Mouse (Mus musculus) hindbrain, embryonic 15.5 days (tissue): ENCODE data around the gene Mthfd1l. TPM values are rescaled to one million over a fixed set of nuclear protein-coding genes. Genes with fewer than 3 reads are reported as not detected.
A peak's percentile ranks its signal among the peaks of the same experiment; 100 is the strongest.

Experiments used
- ATAC-seq: fragments of 200-750 bp; cut with Nextera tagmentation; 2 replicates; pipeline ENCODE4 v1.8.0; 2017; ENCODE audit warnings: low read depth, moderate number of reproducible peaks, moderate TSS enrichment; ENCODE audit not compliant: low FRiP score
- H3K27ac ChIP-seq: fragments of 300-500 bp; sonication (generic); replicated peaks from 2 replicates; pipeline ENCODE4 v1.5.1; 2015; ENCODE audit warnings: mild to moderate bottlenecking, inconsistent platforms
- H3K27me3 ChIP-seq: fragments of 300-500 bp; sonication (generic); 2 replicates; pipeline ENCODE4 v1.6.1; 2015; ENCODE audit warnings: control low read depth, inconsistent platforms
- H3K36me3 ChIP-seq: fragments of 300-500 bp; sonication (generic); 2 replicates; pipeline ENCODE4 v1.6.1; 2015; ENCODE audit warnings: control low read depth, inconsistent platforms
- H3K4me1 ChIP-seq: fragments of 300-500 bp; sonication (generic); replicated peaks from 2 replicates; pipeline ENCODE4 v1.6.1; 2015; ENCODE audit warnings: control low read depth, inconsistent platforms
- H3K4me2 ChIP-seq: fragments of 300-500 bp; sonication (generic); 2 replicates; pipeline ENCODE4 v1.6.1; 2015; ENCODE audit warnings: moderate library complexity, mild to moderate bottlenecking, inconsistent platforms
- H3K4me3 ChIP-seq: fragments of 300-500 bp; sonication (generic); 2 replicates; pipeline ENCODE4 v1.5.1; 2015; ENCODE audit warnings: mild to moderate bottlenecking, inconsistent platforms
- H3K9ac ChIP-seq: fragments of 300-500 bp; sonication (generic); 2 replicates; pipeline ENCODE4 v1.6.1; 2015; ENCODE audit warnings: inconsistent platforms
- H3K9me3 ChIP-seq: fragments of 300-500 bp; sonication (generic); 2 replicates; pipeline ENCODE4 v1.6.1; 2016; ENCODE audit warnings: control low read depth, inconsistent platforms
- WGBS: fragments of 180-500 bp; shearing (Covaris S2); methylation state at CpG from one replicate; pipeline ENCODE4 v1.1.7; 2015; 5-methylcytosine and 5-hydroxymethylcytosine counted together
- polyA plus RNA-seq: library from polyadenylated mRNA; unstranded; fragments of >200 nt; fragmentation: Nextera tagmentation; extraction: Ambion mirVana; gene quantifications from 2 replicates; pipeline ENCODE4 v1.2.1, GENCODE M21; 2015

Mthfd1l gene
- polyA plus RNA-seq, 1 experiment from 2014 or later = 6.1 TPM

DNA sequence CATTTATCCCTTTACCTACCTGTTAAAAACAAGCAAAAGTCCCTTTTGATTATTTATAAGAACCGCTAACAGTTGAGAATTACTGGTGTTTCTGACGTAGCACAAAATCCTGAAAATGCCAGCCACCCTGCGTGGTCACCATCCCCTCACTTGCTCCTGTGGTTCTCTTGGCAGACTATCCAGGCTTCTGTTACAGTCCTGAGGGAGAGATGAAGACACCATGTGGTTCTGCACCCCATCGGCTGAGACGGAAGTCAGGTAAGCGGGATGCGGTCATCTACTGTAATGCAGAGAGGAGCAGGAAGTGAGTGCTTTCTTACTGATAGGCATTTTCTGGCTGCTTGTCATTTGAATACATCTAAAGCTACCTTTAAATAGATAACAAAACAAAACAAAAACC, 25.6 kb upstream of the Mthfd1l start:
- 93% methylated on average over 7 of the region's 7 CpGs for WGBS
- H3K4me1 ChIP-seq = no peaks in the 10 kb centered on the region
- no peaks in the 10 kb centered on the region for H3K27me3 ChIP-seq
- no peak overlapping the region for H3K4me3 ChIP-seq
- no peak overlapping the region for H3K4me2 ChIP-seq
- no peak overlapping the region for H3K9ac ChIP-seq
- no peak for ATAC-seq
- no peaks in the 10 kb centered on the region for H3K9me3 ChIP-seq
- no peaks in the 10 kb centered on the region for H3K36me3 ChIP-seq
- H3K27ac ChIP-seq = no peak overlapping the region

DNA sequence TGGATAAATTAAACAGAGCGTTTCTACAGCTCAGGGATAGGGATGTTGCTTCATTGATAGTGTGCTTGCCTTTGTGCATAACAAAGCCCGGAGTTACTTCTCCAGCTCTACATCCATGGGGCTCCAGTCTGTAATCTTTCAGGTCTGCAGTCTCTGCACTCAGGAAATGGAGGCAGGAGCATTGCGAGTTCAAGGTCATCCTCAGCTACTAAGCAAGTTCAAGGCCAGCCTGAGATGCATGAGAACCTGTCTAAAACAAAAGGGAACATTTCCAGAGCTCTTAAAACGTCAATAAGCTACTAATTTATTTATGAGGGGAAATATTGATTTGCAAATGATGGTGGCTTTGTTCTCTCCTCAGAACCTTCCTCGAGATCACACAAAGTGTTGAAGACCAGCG, 23.6 kb upstream of the Mthfd1l start:
- ATAC-seq = no peak
- H3K9me3 ChIP-seq = no peaks in the 10 kb centered on the region
- no peaks in the 10 kb centered on the region for H3K27me3 ChIP-seq
- no peak overlapping the region for H3K27ac ChIP-seq
- H3K4me2 ChIP-seq = no peak overlapping the region
- H3K4me1 ChIP-seq = no peaks in the 10 kb centered on the region
- H3K4me3 ChIP-seq = no peak overlapping the region
- no peaks in the 10 kb centered on the region for H3K36me3 ChIP-seq
- H3K9ac ChIP-seq = no peak overlapping the region
- WGBS = 89% methylated on average over 6 of the region's 6 CpGs

DNA sequence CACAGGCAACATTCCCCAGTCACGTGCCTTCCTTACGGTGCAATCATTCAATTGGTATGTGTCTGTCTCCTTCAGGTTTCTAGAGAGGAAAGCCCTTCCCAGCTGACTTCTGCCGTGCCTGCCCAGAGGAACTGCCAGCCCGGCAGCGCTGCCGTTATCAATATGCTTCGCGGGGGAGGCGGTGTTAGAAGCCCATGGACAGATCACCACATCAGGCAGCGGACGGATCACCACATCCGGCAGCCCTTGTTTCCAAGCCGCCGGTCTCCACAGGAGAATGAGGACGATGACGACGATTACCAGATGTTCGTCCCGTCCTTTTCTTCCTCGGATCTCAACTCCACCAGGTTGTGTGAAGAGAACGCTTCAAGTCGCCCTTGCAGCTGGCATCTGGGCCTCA, 16.4 kb upstream of the Mthfd1l start:
- no peaks in the 10 kb centered on the region for H3K27me3 ChIP-seq
- no peak overlapping the region for H3K4me3 ChIP-seq
- no peaks in the 10 kb centered on the region for H3K9me3 ChIP-seq
- no peak overlapping the region for H3K9ac ChIP-seq
- no peaks in the 10 kb centered on the region for H3K4me1 ChIP-seq
- H3K4me2 ChIP-seq = no peak overlapping the region
- H3K27ac ChIP-seq = no peak overlapping the region
- no peaks in the 10 kb centered on the region for H3K36me3 ChIP-seq
- 92% methylated on average over 22 of the region's 22 CpGs for WGBS
- ATAC-seq = no peak

DNA sequence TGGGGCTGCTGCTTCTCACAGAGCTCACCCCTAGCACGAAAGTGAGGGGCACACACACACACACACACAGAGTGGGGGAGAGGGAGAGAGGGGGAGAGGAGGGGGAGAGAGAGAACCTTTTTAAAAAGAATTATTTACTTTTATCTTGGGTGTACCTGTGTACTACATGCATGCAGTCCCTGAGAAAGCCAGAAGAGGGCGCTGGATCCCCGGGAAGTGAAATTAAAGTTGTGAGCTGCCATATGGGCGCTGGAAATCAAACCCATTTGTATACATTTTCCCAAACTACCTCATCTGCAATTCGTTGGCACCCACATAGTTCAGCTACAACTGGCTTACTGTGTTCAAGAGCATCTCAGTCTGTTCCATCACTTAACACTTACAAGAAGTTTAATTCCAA, 14.3 kb upstream of the Mthfd1l start:
- H3K4me3 ChIP-seq = no peak overlapping the region
- ATAC-seq = no peak
- H3K4me1 ChIP-seq = no peaks in the 10 kb centered on the region
- no peak overlapping the region for H3K4me2 ChIP-seq
- no peak overlapping the region for H3K9ac ChIP-seq
- WGBS = 71% methylated on average over 5 of the region's 5 CpGs
- H3K27ac ChIP-seq = no peak overlapping the region
- H3K9me3 ChIP-seq = no peaks in the 10 kb centered on the region
- no peaks in the 10 kb centered on the region for H3K27me3 ChIP-seq
- H3K36me3 ChIP-seq = no peaks in the 10 kb centered on the region

DNA sequence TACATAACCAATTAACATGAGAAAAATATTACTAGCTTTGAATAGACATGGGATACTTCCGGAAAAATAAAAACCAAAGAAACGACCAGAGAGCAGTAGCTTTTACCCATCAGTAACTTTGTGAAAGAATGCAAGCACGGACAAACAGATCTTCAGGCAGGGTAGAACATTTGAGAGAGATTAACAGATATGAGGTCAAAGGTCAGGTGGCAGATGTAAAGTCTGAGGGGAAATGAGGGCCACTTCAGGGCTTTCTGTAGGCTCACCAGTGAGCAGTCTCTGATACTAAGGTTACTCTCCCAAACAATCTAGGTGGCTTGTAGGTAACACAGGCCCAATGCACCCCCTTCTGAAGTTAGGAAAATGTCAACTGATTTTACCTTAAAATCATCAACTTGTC, 3.9 kb upstream of the Mthfd1l start:
- WGBS = 79% methylated on average over 3 of the region's 3 CpGs
- Histone ChIP-seq H3K27me3 (no peaks in the 10 kb centered on the region), H3K4me1 (peaks cover 8% of the 10 kb centered on the region; the same call in 1 of the 2 replicates), H3K4me3 (no peak overlapping the region), H3K9me3 (no peaks in the 10 kb centered on the region), H3K27ac (no peak overlapping the region), H3K36me3 (no peaks in the 10 kb centered on the region), H3K9ac (no peak overlapping the region), H3K4me2 (no peak overlapping the region)
- ATAC-seq = no peak

DNA sequence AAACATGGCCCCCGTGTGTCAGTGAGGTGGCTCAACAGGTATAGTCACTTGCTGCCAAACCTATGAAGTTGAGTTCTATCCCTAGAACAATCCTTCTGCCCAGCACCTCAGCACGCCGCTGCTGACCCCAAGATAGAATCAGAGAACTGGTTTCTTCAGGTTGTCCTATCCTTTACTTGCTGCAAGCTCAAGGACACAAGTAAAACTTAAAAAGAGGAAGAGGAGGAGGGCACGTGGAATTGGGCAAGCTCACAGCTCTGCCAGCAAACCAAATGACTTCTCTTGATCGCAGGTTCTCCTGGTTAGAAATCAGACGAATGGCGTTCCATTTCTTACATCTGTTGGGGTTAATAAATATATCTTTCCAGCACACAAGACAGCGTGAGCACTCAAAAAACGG, 681 bp upstream of the Mthfd1l start:
- H3K4me2 ChIP-seq = peak overlapping the region; percentile 67; the same call in 1 of the 2 replicates
- ATAC-seq = no peak
- no peak overlapping the region for H3K4me3 ChIP-seq

DNA sequence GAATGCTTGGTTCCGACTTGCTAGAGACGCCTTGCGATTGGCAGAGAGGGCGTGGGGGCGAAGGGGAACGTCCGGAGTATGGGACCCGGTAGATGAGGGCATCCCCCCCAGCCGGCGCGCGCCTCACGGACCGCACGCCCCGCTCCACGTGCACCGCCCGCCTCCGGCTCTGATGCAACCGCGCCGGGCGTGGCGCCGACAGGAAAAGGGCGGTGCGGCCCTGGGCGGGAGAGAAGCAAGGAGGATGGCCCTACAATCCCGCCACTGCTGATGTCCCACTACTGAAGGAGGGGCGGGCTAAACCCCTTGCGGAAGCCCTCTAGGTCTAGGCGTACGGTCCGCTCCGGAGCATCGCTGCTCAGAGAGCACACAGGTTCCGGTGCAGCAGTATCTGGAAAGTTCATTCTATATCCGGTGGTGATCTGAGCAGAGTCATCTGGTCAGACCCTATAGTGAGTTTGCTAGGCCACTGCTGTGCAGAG, 712 bp downstream of the Mthfd1l start:
- Histone ChIP-seq H3K9me3 (no peaks in the 10 kb centered on the region), H3K4me1 (peaks cover 11% of the 10 kb centered on the region; the same call in 1 of the 2 replicates), H3K27me3 (no peaks in the 10 kb centered on the region), H3K36me3 (no peaks in the 10 kb centered on the region), H3K9ac (peak overlapping the region; percentile 68), H3K4me2 (peak overlapping the region; percentile 67), H3K27ac (peak overlapping the region; percentile 84), H3K4me3 (peak overlapping the region; percentile 67)
- ATAC-seq = peak; percentile 90
- under 1% methylated on average over 38 of the region's 39 CpGs for WGBS

More for the DNA sequence above, 681 bp upstream of the Mthfd1l start:
- no peaks in the 10 kb centered on the region for H3K36me3 ChIP-seq
- H3K9ac ChIP-seq = no peak overlapping the region
- H3K27me3 ChIP-seq = no peaks in the 10 kb centered on the region
- no peaks in the 10 kb centered on the region for H3K9me3 ChIP-seq
- 90% methylated on average over 9 of the region's 9 CpGs for WGBS
- no peak overlapping the region for H3K27ac ChIP-seq
- H3K4me1 ChIP-seq = peaks cover 11% of the 10 kb centered on the region; the same call in 1 of the 2 replicates

DNA sequence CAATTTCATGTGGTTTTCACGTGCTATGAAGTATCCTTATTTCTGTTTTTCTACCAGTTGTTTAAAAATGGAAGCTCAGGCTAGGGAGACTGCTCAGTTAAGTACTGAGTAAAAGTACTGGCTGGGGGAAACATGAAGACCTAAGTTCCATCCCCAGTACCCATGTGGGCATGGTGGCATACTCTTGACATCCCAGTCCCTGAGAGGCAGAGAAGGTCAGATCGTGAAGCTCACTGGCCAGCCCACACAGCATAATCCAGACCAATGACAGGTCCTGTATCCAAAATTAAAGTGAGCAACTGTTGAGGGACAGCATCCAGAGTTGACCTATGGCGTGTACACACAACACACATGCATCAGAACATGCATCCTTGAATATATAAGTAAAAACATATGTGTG, 1.5 kb downstream of the Mthfd1l start:
- H3K4me2 ChIP-seq = peak overlapping the region; percentile 67; the same call in 1 of the 2 replicates
- no peak overlapping the region for H3K27ac ChIP-seq
- H3K27me3 ChIP-seq = no peaks in the 10 kb centered on the region
- H3K9ac ChIP-seq = no peak overlapping the region
- H3K36me3 ChIP-seq = no peaks in the 10 kb centered on the region
- peaks cover 11% of the 10 kb centered on the region; the same call in 1 of the 2 replicates for H3K4me1 ChIP-seq
- no peaks in the 10 kb centered on the region for H3K9me3 ChIP-seq
- 82% methylated on average over 3 of the region's 3 CpGs for WGBS
- ATAC-seq = no peak
- H3K4me3 ChIP-seq = no peak overlapping the region; the same call in 1 of the 2 replicates

DNA sequence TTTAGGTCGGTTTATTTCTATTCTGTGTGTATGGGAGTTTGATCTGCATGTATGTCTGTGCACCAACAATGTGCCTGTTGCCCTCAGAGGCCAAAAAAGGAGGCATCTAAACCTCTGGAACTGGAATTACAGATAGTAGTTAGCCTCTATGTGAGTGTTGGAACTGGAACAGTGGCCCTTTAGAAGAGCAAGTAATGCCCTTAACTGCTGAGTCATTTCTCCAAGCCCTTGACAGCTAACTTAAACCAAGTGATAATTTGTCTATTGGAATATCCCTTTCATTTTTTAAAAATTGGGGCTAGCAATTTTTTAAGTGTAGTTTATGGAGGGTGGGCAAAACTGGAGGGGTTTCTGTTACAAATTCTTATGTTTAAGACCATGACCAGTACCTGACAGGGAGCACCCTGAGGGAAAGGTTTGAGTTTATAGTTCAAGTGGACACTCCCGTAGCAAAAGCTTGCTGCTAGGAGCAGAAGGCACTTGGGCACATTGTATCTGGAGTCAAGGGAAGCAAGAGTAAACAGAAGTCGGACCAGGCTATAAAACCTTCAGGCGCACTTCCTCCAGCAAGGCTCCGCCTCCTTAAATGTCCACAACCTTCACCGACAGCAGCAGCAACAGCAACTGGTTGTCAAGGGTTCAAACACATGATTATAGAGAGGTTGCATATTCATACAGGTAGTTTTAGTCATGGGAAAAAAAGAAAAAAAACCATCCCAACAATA, 3.1 kb downstream of the Mthfd1l start:
- Histone ChIP-seq H3K4me3 (no peak overlapping the region), H3K36me3 (peaks cover 6% of the 10 kb centered on the region; the same call in 1 of the 2 replicates), H3K9ac (no peak overlapping the region), H3K27me3 (no peaks in the 10 kb centered on the region), H3K4me1 (peaks cover 11% of the 10 kb centered on the region; the same call in 1 of the 2 replicates), H3K27ac (no peak overlapping the region), H3K9me3 (no peaks in the 10 kb centered on the region), H3K4me2 (no peak overlapping the region)
- ATAC-seq = no peak
- 75% methylated on average over 6 of the region's 6 CpGs for WGBS

DNA sequence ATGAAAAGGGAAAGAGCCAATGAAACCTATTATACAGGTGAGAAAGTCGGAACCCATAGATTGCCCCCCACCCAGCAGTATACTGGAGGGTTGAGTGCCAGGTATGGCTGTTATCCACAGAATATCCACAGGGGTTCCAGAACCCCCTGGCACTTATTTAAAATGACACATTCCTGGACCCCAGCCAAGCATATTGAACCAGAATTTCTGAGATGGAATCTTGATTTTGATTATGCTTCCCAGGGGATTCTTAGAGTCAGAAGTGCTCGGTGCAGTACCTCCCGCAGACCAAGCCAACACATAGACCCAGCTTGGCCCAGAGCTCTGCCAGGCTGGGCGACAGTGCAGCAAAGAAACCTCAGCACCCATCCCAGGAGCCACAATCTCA, 3.7 kb downstream of the Mthfd1l start:
- H3K4me2 ChIP-seq = no peak overlapping the region
- no peaks in the 10 kb centered on the region for H3K9me3 ChIP-seq
- peaks cover 6% of the 10 kb centered on the region; the same call in 1 of the 2 replicates for H3K36me3 ChIP-seq
- ATAC-seq = no peak
- no peaks in the 10 kb centered on the region for H3K27me3 ChIP-seq
- WGBS = 71% methylated on average over 4 of the region's 4 CpGs
- H3K27ac ChIP-seq = no peak overlapping the region
- H3K9ac ChIP-seq = no peak overlapping the region
- H3K4me1 ChIP-seq = peaks cover 11% of the 10 kb centered on the region; the same call in 1 of the 2 replicates
- H3K4me3 ChIP-seq = no peak overlapping the region

DNA sequence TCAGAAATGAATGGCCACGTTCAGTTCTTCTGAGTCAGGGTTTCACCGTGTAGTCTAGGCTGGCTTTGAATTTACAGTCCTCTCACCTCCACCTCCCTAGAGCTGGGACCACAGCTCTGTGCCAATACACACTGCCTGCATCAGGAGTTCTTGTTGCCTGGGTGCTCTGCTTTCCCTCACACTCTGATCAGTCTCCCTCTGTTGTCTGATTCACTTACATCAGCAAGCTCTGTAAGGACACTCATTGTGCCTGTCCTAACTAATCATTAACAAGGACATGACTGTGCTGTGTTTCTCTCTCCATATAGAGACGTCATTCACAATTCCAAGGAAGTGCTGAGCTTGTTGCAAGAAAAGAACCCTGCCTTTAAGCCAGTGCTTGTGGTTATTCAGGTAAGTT, 5.4 kb downstream of the Mthfd1l start:
- Histone ChIP-seq H3K4me3 (no peak overlapping the region), H3K27ac (no peak overlapping the region), H3K9ac (no peak overlapping the region), H3K4me2 (no peak overlapping the region), H3K36me3 (peaks cover 6% of the 10 kb centered on the region; the same call in 1 of the 2 replicates), H3K27me3 (no peaks in the 10 kb centered on the region), H3K9me3 (no peaks in the 10 kb centered on the region), H3K4me1 (0 out of 2 replicates have a peak, but pooled peaks cover 6% of the 10 kb centered on the region)
- 54% methylated on average over 3 of the region's 3 CpGs for WGBS
- ATAC-seq = no peak

DNA sequence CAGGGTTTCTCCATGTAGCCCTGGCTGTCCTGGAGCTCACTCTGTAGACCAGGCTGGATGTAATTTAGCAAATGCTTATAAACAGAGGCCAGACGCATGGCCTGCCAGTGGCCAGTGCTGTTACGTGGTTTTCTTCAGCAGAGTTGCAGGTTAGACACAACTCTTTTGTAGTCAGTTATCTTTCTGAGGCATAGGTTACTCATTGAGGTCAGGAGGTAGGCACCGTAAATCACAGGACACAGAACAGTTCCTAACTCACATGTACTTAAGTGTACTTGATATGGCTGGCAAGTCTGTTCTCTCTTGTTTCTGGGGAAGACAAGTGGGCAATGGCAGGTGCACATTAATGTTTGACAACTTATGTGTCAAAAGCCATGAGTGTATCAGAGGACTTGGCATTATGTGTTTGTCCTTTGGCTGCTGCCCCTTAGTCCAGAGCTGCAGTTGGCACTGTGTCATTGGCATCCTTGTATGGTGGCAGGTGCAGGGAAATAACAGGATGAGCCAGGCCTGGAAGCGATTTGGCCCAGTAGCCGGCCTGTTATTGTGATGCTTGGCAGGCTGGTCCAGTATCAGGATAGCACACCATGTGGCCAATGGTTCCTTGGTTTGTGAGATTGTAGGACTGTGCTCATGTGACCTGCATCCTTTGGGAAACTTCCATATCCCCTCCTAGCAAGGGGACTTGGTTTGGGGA, 6.0 kb downstream of the Mthfd1l start:
- Histone ChIP-seq H3K4me3 (no peak overlapping the region), H3K27me3 (no peaks in the 10 kb centered on the region), H3K4me2 (no peak overlapping the region), H3K9me3 (no peaks in the 10 kb centered on the region), H3K9ac (no peak overlapping the region), H3K36me3 (peaks cover 6% of the 10 kb centered on the region; the same call in 1 of the 2 replicates), H3K4me1 (0 out of 2 replicates have a peak, but pooled peaks cover 4% of the 10 kb centered on the region), H3K27ac (no peak overlapping the region)
- ATAC-seq = peak; percentile 40
- WGBS = 86% methylated on average over 5 of the region's 5 CpGs
